In genomic region chr10:20181680-20182399, GRCm38 (mm10) we compare ENCODE assay signal across 15 mouse cellular contexts. TPM values are rescaled to one million over a fixed set of nuclear protein-coding genes. Genes with fewer than 3 reads are reported as not detected.
DNase-seq lines count a peak whose midpoint lies in the region; ATAC-seq lines count a peak whose summit lies in the region.
"Had no signal": no experiment of that assay in that cellular context is flagged by ENCODE, and none has a peak within 500 bp of the region (broad histone marks: within the 10 kb centered on the region; RNA-seq: fewer than 3 reads in every experiment).

No protein-coding gene starts in this region.

- H3K4me3 ChIP-seq in forebrain, embryonic 15.5 days: no peak overlapping the region
- H3K4me3 ChIP-seq in forebrain, embryonic 11.5 days (ENCODE audit: low read depth, low read length): no peak overlapping the region
- H3K4me3 ChIP-seq in kidney, embryonic 15.5 days (replicated peaks): no peak overlapping the region
- H3K4me3 ChIP-seq in neural tube, embryonic 14.5 days (ENCODE audit: low read depth, low read length): no peak overlapping the region
- H3K4me3 ChIP-seq: hindbrain, embryonic 10.5 days; midbrain, embryonic 12.5 days had no signal

- H3K4me1 ChIP-seq in forebrain, embryonic 15.5 days: peaks cover 7% of the 10 kb centered on the region; the same call in 1 of the 2 replicates
- H3K4me1 ChIP-seq in forebrain, embryonic 11.5 days (replicated peaks; ENCODE audit: control insufficient read depth, insufficient read depth, low read length): no peaks in the 10 kb centered on the region
- H3K4me1 ChIP-seq in kidney, embryonic 15.5 days: peaks cover 34% of the 10 kb centered on the region
- 0 out of 2 replicates have a peak, but pooled peaks cover 4% of the 10 kb centered on the region for H3K4me1 ChIP-seq in neural tube, embryonic 14.5 days (ENCODE audit: control insufficient read depth, insufficient read depth, low read length)

- H3K4me2 ChIP-seq in forebrain, embryonic 15.5 days (replicated peaks): no peak overlapping the region
- no peak overlapping the region for H3K4me2 ChIP-seq in forebrain, embryonic 11.5 days (ENCODE audit: low read depth, low read length, severe bottlenecking)
- no peak overlapping the region for H3K4me2 ChIP-seq in kidney, embryonic 15.5 days
- H3K4me2 ChIP-seq in neural tube, embryonic 14.5 days (ENCODE audit: low read depth, low read length): no peak overlapping the region
- H3K4me2 ChIP-seq: liver, embryonic 11.5 days; midbrain, embryonic 12.5 days had no signal

- no peaks in the 10 kb centered on the region for H3K36me3 ChIP-seq in forebrain, embryonic 15.5 days
- H3K36me3 ChIP-seq in forebrain, embryonic 11.5 days (ENCODE audit: control insufficient read depth, insufficient read depth, low read length): no peaks in the 10 kb centered on the region
- no peaks in the 10 kb centered on the region for H3K36me3 ChIP-seq in kidney, embryonic 15.5 days
- H3K36me3 ChIP-seq in neural tube, embryonic 14.5 days (ENCODE audit: control insufficient read depth, insufficient read depth, low read length): no peaks in the 10 kb centered on the region
- H3K36me3 ChIP-seq: hindbrain, embryonic 10.5 days; midbrain, embryonic 12.5 days had no signal

- 43% methylated on average over 11 of the region's 11 CpGs for WGBS in forebrain, embryonic 15.5 days
- WGBS in forebrain, embryonic 11.5 days: 59% methylated on average over 11 of the region's 11 CpGs
- WGBS in kidney, embryonic 15.5 days: 42% methylated on average over 11 of the region's 11 CpGs
- WGBS in neural tube, embryonic 14.5 days: 41% methylated on average over 11 of the region's 11 CpGs

- H3K27ac ChIP-seq in forebrain, embryonic 15.5 days (replicated peaks): no peak overlapping the region
- H3K27ac ChIP-seq in forebrain, embryonic 11.5 days (ENCODE audit: low read depth, low read length): no peak overlapping the region
- peak overlapping the region; percentile 63; the same call in 1 of the 2 replicates for H3K27ac ChIP-seq in kidney, embryonic 15.5 days
- no peak overlapping the region for H3K27ac ChIP-seq in neural tube, embryonic 14.5 days (ENCODE audit: low read depth, low read length)
- H3K27ac ChIP-seq: hindbrain, embryonic 10.5 days; midbrain, embryonic 12.5 days had no signal

- no peaks in the 10 kb centered on the region for H3K9me3 ChIP-seq in forebrain, embryonic 15.5 days
- H3K9me3 ChIP-seq in forebrain, embryonic 11.5 days (ENCODE audit: control insufficient read depth, low read length): no peaks in the 10 kb centered on the region
- H3K9me3 ChIP-seq in kidney, embryonic 15.5 days (replicated peaks): no peaks in the 10 kb centered on the region
- no peaks in the 10 kb centered on the region for H3K9me3 ChIP-seq in neural tube, embryonic 14.5 days (ENCODE audit: control insufficient read depth, low read length)
- H3K9me3 ChIP-seq: hindbrain, embryonic 10.5 days; midbrain, embryonic 12.5 days had no signal

- DNase-seq in forebrain, embryonic 11.5 days (ENCODE audit: low spot score): no peak
- DNase-seq in kidney, postnatal 36 days: no peak
- no peak for DNase-seq in neural tube, embryonic 10.5 days (ENCODE audit: extremely low spot score, low spot score)
- no peak for DNase-seq in gastrocnemius, postnatal 10 days
- DNase-seq in cerebellum, adult 8-10 months: no peak
- DNase-seq: cerebellum, adult 9-11 months; lung, postnatal 10 days; right cerebral cortex, postnatal 25 days; thymus, postnatal 25 days had no signal

- no peak overlapping the region for H3K9ac ChIP-seq in forebrain, embryonic 15.5 days (replicated peaks)
- no peak overlapping the region for H3K9ac ChIP-seq in forebrain, embryonic 11.5 days (ENCODE audit: low read length)
- no peak overlapping the region for H3K9ac ChIP-seq in kidney, embryonic 15.5 days
- H3K9ac ChIP-seq in neural tube, embryonic 14.5 days (replicated peaks; ENCODE audit: low read depth, low read length): no peak overlapping the region
- H3K9ac ChIP-seq: midbrain, embryonic 12.5 days had no signal

- peak; percentile 32; the same call in 1 of the 2 replicates for ATAC-seq in forebrain, embryonic 15.5 days (replicated peaks)
- no peak for ATAC-seq in forebrain, embryonic 11.5 days (replicated peaks; ENCODE audit: low FRiP score)
- no peak for ATAC-seq in kidney, embryonic 15.5 days (replicated peaks; ENCODE audit: low FRiP score)
- peak; percentile 60; the same call in 1 of the 2 replicates for ATAC-seq in neural tube, embryonic 14.5 days (ENCODE audit: low read depth)

- H3K27me3 ChIP-seq in forebrain, embryonic 15.5 days: no peaks in the 10 kb centered on the region
- H3K27me3 ChIP-seq in forebrain, embryonic 11.5 days (ENCODE audit: control insufficient read depth, insufficient read depth, low read length): no peaks in the 10 kb centered on the region
- no peaks in the 10 kb centered on the region for H3K27me3 ChIP-seq in kidney, embryonic 15.5 days
- no peaks in the 10 kb centered on the region for H3K27me3 ChIP-seq in neural tube, embryonic 14.5 days (ENCODE audit: control insufficient read depth, insufficient read depth, low read length)
- H3K27me3 ChIP-seq: midbrain, embryonic 12.5 days had no signal

RNA-seq across cellular contexts. Expression of gene Map7, which starts 33.6 kb away (rescaled TPM):
- polyA plus RNA-seq in forebrain, embryonic 15.5 days (2015; fragmentation: Nextera tagmentation; extraction: Ambion mirVana): 4.7 and 6.2 TPM in 2 replicates
- 8.0 and 8.2 TPM in 2 replicates for polyA plus RNA-seq in forebrain, embryonic 11.5 days (2014; fragmentation: Nextera tagmentation; extraction: Ambion mirVana)
- polyA plus RNA-seq in kidney, embryonic 15.5 days (2015; fragmentation: Nextera tagmentation; extraction: Ambion mirVana): 26.7 and 28.8 TPM in 2 replicates
- 7.4 and 15.5 TPM in 2 replicates for polyA plus RNA-seq in neural tube, embryonic 14.5 days (2014; fragmentation: Nextera tagmentation; extraction: Ambion mirVana)
- total RNA-seq in gastrocnemius, postnatal 10 days (2021): 1 to 10 TPM; 1.9 to 2.0 TPM

Comparison
In these comparisons a context has a peak if more than half of its experiments do, and no peak if none do; other contexts are left out.
1. ATAC-seq: peak in forebrain, embryonic 15.5 days (single experiment) and neural tube, embryonic 14.5 days (single experiment); none in forebrain, embryonic 11.5 days (single experiment) and kidney, embryonic 15.5 days (single experiment).